Mouse (Mus musculus) spleen, postnatal 36 days (tissue): ENCODE results near the gene Ccnl1.

Experiments
- DNase-seq, 2 experiments: peaks; one replicate each; pipeline ENCODE4 v3.0.0; 2022; ENCODE audit warnings: low spot score in 2 of 2, mixed read lengths in 1 of 2

Ccnl1 gene

DNA sequence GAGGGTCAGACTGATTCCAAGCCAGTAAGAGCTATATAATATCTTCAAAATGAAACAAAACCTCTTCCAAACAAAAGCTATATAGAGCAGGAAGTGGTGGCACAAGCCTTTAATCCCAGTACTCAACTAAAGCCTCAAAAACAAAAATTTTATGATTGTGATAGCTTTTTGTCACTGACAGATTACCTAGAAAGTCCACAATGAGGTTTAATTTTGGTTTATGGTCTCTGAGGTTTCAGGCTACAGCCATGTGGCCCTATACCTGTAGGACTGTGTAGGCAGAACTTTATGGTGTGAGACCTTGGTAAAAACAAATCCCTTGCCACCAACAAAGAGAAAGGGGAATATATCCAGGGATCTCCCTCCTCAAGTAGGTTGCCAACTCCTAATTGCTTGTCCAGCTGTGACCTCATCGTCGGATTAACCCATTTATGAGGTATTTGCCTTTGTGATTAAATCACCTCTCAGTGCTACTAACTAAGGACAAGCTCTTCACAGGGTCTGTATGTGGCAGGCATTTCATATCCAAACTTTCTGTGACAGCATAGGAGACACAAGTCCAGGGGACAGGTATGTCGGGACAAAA, 1.5 kb upstream of the Ccnl1 start:
- DNase-seq, result no peak

DNA sequence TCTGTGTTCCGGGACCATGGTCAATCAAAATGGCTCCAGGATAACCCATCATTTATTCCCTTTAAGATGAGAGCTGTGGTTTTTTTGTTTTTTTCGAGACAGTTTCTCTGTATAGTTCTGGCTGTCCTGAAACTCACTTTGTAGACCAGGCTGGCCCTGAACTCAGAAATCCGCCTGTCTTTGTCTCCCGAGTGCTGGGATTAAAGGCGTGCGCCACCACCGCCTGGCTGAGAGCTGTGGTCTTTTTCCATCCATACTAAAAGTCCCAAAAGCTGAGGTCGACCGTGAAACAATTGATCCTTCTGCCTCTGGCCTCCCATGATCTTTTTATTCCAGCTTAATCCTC, 764 bp upstream of the Ccnl1 start:
- no peak for DNase-seq

DNA sequence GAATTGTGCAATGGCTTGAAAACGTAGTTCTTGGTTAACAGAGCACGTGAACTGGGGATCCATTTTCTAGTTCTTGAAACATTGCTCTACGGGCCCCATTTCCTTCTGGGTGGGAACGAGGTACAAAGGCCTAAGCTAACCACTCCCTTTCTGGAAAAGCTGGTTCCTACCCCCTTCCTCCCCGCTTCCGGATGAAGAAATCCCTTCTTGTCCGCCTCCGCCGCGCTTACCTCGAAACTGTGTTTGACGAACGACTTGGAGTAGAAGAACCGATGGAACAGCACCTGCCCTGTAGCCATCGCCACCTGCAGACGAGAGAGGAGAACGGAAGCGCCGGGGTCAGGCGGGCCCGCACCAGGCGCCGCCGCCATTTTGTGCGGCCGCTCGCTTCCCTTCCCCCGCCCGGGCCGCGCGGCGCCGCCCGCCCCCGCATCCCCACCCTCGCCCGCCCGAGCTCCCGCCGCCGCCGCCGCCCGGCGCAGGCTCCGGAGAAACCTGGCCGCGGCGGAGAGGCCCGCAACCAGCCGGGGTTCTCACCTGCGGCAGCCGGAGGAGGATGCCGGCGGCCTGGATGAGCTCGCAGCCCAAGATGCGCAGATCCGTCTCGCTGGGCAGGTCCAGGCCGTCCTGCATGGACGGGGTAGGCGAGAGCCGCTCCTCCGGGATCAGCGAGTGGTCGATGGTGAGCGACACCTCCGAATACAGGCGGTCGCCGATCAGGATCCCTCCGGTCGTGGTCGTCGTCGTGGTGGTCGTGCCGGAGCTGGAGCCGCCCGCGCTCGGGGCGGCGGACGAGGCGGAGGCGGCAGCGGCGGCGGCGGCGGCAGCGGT, 563 bp downstream of the Ccnl1 start:
- DNase-seq, result peak; percentile 61 to 64

DNA sequence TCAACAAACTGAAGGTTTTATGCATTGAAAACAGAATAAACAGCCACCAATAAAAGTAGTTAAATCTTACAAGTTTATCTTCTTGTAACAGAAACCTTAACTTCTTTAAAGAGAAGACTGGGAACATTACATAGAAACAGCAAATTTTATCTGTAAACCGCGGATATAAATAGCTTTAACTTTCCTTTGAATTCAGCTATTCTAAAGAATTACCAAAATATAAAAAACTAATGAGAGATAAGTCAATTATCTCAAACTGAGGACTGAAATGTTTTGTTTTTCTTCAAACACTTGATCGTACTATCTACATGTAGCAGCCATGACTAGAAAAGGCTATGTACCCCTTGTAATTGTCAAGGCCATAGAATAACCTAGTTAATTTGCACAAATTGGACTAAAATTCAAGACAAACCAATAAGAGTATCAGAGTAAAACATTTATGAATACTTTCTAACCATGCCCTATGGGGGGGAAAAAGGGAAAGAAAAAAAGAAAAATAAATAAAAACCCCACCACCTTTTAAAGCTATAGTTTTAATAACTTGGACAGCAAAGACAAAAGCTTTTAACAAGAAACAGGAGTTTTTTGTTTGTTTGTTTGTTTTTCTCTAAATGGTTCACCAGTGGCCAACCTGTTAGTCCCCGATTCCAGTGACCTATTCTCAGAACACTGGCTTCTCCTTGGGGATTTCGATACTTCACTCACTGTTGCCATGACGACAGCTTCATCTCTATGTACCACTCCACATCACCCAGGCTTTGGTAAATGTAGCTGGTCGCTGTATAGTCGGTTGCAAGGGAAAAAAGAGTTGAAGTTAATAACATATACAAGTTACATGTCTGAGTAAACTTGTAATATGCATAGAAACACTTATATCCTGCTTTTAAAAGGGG, 3.3 kb downstream of the Ccnl1 start:
- no peak for DNase-seq

DNA sequence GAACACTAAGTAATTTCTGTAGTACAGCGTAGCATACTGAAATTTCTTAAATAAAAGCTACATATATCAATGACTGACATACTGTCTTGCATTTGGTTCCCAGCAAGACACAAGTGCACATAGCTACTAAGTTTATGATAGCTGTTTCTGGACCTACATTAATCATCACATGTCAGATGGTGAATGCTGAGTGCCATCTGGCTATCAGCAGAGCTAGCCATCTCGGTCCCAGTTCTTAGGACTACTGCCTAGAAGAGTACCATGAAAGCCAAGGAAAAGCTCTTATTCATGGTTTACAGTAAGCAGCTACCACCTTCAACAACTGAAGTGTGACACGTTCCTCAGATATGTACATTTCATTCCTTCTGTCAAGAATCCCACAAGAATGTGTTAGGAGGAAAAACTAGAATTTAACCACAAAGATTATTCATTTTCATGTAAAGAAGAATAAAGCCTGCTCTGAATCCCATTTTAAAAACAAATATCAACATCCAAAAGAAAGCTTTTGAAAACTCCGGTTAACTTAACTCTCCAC, 7.2 kb downstream of the Ccnl1 start:
- DNase-seq, result no peak

DNA sequence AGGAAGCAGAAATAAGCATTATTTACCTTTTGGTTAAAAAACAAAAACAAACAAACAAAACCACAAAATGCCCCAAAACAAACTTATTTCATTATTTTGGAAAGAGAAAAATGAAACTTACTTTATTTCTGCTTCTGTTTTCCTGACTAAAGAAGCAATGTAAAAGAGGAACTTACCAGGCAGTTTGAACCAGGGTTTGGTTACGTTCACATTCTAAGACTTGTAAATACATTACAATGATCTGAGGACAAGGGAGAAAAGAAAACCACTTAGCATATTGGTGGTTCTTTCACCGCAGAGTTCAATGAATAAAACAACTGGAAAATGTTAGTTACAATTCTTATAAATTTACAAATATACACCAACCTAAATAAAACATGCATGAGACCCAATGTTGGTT, 7.7 kb downstream of the Ccnl1 start:
- DNase-seq, result no peak

DNA sequence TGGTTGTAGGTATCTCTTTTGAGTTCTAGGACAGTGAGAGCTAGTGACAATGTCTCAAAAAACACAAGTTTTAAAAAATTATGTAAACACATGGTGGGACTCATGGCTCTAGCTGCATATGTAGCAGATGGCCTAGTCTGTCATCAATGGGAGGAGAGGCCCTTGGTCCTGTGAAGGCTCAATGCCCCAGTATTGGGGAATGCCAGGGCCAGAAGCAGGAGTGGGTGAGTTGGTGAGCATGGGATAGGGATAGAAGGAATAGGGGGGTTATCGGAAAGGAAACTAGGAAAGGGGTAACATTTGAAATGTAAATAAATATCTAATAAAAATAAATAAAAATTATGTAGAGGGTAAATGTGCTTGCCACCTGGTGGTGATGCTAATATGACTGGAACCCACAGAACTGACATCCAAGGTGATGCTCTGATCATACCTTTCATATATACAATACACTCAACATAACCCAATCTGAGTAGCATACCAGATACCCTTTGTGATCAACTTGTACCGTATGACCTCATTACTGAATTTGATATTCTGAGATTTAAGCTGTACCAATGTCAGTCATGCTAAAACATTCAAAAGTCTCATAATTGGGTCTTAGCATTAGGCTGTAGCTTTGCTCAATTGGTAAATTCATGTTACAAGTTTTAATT, 12.6 kb downstream of the Ccnl1 start:
- no peak for DNase-seq

DNA sequence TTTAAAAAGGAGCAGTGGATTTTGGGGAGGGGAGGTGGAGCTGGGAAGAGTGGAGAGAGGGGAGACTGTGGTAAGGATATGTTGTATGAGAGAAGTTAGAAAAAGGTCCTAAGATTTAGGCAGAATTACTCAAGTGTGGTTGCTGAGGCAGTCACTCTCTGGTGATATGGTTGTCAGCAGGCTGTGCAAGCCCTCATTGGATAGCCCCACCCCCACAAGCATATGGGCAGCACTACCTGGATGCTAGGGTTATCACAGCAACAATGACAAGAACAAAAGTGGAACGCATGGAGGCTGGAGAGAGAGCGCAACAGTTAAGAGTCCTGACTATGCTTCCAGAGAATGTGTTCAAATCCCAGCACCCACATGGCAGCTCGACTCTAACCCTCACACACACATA, 13.3 kb downstream of the Ccnl1 start:
- DNase-seq, result no peak

DNA sequence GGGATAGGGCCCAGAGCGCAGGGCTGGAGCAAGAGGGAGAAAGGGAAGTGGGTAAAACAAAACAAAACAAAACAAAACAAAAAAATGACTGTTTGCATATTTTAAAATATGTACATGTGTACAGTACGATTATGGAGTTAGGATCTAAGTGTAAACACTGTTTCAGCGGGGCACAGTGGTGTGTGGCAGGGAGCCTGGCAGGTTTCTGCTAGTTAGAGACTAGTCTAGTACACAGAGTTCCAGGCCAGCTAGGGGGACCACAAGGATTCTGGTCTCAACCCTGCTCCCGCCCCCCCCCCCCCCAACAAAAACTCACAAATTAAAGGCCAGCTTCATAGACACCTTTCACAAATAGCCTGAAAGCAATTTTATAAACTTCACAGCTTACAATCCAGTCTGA, 14.6 kb downstream of the Ccnl1 start:
- DNase-seq, result no peak

DNA sequence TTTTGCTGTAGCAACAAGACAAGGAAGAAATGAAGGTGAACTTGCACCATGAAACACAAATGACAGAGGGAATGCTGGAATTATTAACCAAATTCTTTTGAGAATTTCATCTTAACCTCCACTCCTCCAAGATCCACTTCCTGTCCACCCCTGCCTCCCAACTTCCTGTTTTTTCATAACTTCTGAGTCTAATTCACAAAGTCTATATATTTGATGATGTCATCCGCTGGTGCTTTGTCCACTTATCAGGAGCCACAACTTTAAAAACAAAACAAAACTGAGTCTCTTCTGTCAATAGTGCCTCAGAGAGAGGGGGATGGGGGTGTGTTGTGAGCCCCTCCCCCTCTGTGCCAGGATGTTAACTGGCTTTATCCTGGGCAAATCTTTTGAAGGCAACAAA, 17.0 kb downstream of the Ccnl1 start:
- DNase-seq, result no peak

DNA sequence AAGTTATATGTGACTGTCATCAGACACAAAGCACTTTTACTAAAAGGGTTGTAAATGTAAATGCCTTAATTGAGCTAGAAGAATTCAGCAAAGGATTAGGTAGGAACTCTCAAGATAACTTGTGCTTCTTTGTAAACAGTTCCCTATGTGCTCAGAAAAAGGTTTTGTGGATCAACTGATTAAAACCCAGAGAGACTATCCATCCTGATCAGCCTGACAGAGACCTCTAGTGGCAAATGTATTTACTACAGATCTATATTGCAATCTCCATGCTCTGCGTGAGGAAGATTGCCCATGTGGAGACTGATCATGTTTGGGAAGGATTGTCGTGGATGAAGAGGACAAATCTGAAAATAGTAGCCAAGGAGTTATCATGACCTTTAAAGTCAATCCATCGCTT, 19.8 kb downstream of the Ccnl1 start:
- DNase-seq, result no peak

DNA sequence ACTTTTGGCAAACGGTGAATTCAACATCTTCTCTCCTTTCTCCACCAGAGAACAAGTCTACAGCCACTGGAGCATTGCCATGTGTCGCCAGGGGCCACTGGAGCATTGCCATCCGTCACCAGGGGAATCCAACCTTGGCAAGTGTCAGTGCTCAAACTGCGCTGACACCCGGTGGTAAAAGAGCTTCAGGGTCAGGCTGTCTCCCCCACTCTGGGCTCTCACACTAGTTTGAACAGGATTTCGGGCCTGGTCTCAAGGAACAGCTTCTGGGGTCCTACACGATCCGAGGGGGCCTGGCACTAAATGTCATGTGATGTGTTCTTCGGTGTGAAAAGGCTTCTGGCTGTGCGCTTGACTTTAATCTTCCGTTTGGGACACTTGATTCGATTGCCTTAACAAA, 21.7 kb downstream of the Ccnl1 start:
- DNase-seq, result no peak

DNA sequence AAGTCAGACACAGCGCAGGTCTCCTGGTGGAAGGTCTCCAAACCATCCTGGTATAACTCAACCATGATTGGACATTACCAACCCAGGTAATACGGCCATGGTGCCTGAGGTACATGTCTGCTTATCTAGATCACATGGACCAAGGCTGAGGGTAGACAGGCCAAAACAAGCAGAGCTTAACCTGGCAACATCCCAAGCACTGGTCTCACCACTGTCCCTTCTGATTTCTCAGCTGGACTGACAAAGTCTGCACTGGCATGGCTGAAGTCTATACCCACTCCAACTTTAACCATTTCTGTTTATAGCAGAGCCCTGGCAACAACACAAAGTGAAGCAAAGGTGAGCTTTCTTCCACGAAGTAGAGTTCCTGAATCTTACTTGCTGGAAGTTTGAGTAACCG, 22.9 kb downstream of the Ccnl1 start:
- DNase-seq, result no peak

DNA sequence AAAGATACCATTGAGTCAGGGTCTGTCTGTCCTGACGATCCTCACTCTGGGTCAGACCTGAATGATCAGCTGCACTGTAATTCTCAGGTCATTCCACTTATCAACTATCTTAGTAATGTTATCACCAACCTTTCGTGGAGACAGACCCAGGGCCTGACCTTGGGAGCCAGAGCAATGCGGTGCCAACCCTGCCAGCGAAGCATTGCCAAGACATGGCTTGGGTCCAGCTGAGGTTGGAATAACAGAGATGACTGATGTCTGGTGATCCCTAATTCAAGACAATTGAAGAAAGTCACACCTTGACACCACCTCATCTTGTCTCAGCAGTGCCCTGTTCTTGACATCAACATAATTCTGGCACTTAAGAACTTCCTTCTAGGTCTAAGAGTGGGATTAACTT, 24.3 kb downstream of the Ccnl1 start:
- DNase-seq, result no peak

DNA sequence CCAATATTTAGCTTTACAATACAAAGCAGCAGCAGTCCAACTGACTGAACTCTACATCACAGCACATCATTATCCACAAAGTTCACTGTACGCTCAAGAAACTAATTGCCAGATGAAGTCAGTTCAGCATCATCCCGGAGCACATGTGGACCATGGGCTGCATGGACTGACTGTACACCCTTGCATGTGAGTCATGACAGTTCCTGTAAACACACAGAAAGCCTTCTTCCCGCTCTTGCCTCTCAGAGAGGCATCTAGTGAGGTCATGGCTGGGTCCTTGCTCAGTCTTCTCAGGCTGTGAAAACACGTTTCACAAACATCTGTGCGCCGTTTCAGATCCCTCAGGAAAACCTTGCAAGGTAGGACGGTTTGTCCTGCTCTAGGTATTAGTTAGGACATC, 26.5 kb downstream of the Ccnl1 start:
- no peak for DNase-seq

DNA sequence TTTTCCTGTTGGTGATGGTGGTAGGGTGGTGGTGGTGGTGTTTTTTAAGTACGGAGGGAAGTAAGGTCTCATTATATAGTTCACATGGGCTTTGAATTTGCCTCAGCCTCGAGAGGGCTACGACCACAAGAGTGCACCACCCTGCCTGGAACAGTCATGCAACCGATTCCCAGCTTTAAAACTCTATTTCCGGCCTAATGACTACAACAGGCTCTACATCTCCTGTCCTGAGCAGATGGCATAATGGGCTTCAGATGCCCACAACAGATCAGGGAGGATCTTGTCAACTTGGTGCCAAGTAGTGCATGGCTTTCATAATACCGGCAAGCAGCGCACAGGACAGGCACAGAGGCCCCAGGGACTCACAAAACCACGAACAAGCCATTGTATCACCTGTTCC, 27.4 kb downstream of the Ccnl1 start:
- DNase-seq, result no peak

DNA sequence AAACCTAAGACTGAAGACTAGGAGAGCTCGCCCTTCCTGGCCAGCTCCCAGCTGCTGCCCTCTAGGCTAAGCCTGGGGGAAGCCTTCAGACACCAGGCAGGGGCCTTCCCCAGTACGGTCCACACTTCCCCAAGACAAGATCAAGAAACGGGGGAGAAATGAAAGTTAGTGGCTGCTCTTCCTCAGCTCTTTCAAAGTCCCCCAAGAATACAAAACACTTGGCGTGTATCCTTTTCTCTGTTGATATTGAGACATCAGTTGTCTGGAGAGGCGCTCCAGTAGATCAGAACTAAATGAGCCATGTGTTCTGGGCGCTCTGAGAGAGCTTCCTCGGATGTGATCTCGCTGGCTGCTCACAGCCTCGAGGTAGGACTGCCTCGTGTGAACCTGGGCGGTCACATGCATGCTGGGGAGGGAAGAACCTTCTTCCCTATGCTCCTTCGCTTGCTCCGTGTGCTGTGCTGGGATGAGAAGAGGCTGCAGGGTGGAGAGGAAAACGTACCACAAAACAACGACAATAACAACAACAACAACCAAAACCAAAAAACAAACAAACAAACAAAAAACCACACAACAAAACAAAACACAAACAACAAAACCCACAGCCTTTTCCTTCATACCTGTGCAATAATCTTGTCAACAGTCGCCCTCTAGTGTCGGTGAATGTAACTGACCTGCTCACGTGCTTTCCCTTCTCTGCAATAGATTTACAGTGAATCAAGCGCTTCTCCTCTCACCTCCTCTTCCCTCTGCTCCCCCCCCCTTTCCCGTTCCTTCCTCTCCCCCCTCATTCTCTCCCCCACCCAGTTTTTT, 28.0 kb downstream of the Ccnl1 start:
- DNase-seq, result peak; percentile 36 to 60

DNA sequence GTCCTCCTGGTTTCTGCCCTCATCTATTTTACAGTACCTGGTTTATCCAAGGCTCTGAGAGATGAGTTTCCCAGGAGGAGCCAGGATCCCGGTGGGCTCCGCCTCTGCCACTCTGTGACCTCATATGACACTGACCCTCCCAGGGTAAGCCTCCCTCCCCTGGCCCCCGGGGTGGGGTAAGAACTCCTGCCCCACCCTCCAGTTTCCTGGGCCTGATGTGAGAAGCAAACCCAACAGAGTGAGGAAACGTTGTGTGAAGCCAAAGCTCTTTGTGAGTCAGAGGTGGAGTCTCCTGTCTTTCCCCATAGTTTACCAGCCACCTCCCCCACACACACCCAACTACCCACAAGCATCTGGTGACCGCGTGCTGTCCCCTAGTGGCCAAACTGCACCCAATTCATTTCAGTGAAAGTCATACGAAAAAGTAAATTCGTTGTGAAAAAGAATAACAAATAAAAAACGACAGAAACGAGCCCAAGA, 28.7 kb downstream of the Ccnl1 start:
- peak; percentile 29 to 57 for DNase-seq

DNA sequence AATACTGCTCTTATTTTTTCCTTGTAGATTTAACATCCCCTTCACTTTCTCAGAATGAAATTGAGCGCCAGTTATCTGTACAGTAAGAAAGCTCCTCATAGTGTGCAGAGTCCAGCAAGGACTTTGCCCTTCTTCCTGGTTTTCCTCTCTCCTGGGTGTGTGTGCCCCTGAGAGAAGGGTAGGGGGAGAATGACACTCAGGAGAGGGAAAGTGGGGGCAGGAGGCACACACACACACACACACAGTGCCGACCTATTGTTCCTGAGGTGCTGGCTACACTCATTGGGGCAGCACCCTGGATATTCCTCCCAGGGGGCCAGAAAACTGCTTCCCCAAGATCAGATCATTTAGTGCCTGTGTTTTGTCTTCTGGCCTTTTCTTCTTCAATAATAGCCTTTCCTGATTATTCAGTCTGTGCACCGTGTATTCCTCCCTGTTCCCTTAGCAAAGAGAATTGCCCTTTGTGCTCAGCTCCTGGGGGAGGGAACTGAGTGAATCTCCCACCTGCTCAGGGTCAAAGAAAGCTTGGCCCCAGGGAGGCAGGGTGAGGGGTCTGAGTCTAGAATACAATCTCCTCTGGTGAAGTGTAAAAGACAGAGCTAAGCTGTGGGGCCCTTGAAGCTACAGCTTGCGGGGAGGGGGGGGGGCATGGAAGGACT, 29.3 kb downstream of the Ccnl1 start:
- no peak for DNase-seq

DNA sequence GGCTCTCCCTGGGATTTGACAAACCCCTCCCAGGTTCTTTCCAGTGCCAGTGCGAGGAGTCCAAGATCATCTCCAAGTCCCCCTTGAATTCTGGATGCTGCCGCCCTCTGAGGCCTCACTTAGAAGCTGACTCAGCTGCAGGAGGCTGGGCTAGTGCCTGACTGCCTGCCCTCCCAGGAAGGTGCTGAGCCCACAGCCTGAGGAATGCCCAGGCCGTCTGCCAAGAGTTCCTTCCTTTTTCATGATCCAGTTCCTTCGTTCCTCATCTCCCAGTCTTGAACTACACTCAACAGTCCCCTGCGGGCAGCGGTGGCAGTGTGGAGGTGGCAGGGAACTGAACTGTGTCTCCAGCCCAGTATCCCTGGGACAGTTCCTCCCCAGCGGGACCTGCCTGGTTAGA, 30.4 kb downstream of the Ccnl1 start:
- DNase-seq, result no peak
